ENCODE assay signal across 8 mouse cellular contexts in genomic region chr3:119949620-119950019, GRCm38 (mm10).
DNase-seq lines count a peak whose midpoint lies in the region; ATAC-seq lines count a peak whose summit lies in the region.

No protein-coding gene starts in this region.

- H3K4me3 ChIP-seq in kidney, embryonic 14.5 days (ENCODE audit: low read length), result peak overlapping the region; percentile 23
- H3K4me3 ChIP-seq in hindbrain, embryonic 13.5 days, result no peak overlapping the region
- H3K4me3 ChIP-seq in midbrain, embryonic 13.5 days (replicated peaks), result peak overlapping the region; percentile 33

- H3K4me2 ChIP-seq in kidney, embryonic 14.5 days (replicated peaks; ENCODE audit: low read depth, low read length), result peak overlapping the region; percentile 44
- H3K4me2 ChIP-seq in hindbrain, embryonic 13.5 days, result peak overlapping the region; percentile 52
- H3K4me2 ChIP-seq in midbrain, embryonic 13.5 days (replicated peaks), result peak overlapping the region; percentile 55

- no peaks in the 10 kb centered on the region for H3K27me3 ChIP-seq in kidney, embryonic 14.5 days (ENCODE audit: control insufficient read depth, insufficient read depth, low read length)
- no peaks in the 10 kb centered on the region for H3K27me3 ChIP-seq in hindbrain, embryonic 13.5 days
- H3K27me3 ChIP-seq in midbrain, embryonic 13.5 days, result no peaks in the 10 kb centered on the region

- no peaks in the 10 kb centered on the region for H3K9me3 ChIP-seq in kidney, embryonic 14.5 days (ENCODE audit: control insufficient read depth, low read length)
- no peaks in the 10 kb centered on the region for H3K9me3 ChIP-seq in hindbrain, embryonic 13.5 days
- H3K9me3 ChIP-seq in midbrain, embryonic 13.5 days, result no peaks in the 10 kb centered on the region

- ATAC-seq in kidney, embryonic 14.5 days (ENCODE audit: low FRiP score, low TSS enrichment), result peak; percentile 63
- ATAC-seq in hindbrain, embryonic 13.5 days (ENCODE audit: low FRiP score), result peak; percentile 66; the same call in 1 of the 2 replicates
- ATAC-seq in midbrain, embryonic 13.5 days, result peak; percentile 83
- no peak for ATAC-seq in activated CD4-positive, CD25-positive, alpha-beta regulatory T cell, adult 4 months

- H3K27ac ChIP-seq in kidney, embryonic 14.5 days (ENCODE audit: low read depth, low read length), result peak overlapping the region; percentile 33; the same call in 1 of the 2 replicates
- H3K27ac ChIP-seq in hindbrain, embryonic 13.5 days, result 0 out of 2 replicates have a peak overlapping the region, but pooled peaks have one; percentile 55
- H3K27ac ChIP-seq in midbrain, embryonic 13.5 days, result peak overlapping the region; percentile 79

- H3K36me3 ChIP-seq in kidney, embryonic 14.5 days (ENCODE audit: control insufficient read depth, insufficient read depth, low read length), result no peaks in the 10 kb centered on the region
- no peaks in the 10 kb centered on the region for H3K36me3 ChIP-seq in hindbrain, embryonic 13.5 days
- H3K36me3 ChIP-seq in midbrain, embryonic 13.5 days, result no peaks in the 10 kb centered on the region

- no peak for DNase-seq in kidney, postnatal 25 days
- DNase-seq in embryo, embryonic 11.5 days (ENCODE audit: low read depth, low spot score), result peak; percentile 24
- no peak for DNase-seq in urinary bladder, postnatal 4 days (ENCODE audit: low spot score in 2 of 2)
- DNase-seq in ovary, adult 18-20 months (ENCODE audit: low spot score), result no peak

- 5% methylated on average over 7 of the region's 7 CpGs for WGBS in kidney, embryonic 14.5 days
- WGBS in hindbrain, embryonic 13.5 days, result 9% methylated on average over 7 of the region's 7 CpGs
- 5% methylated on average over 7 of the region's 7 CpGs for WGBS in midbrain, embryonic 13.5 days

- H3K4me1 ChIP-seq in kidney, embryonic 14.5 days (ENCODE audit: control insufficient read depth, insufficient read depth, low read length), result peaks cover 24% of the 10 kb centered on the region
- peaks cover 28% of the 10 kb centered on the region for H3K4me1 ChIP-seq in hindbrain, embryonic 13.5 days (replicated peaks)
- H3K4me1 ChIP-seq in midbrain, embryonic 13.5 days (replicated peaks), result peaks cover 36% of the 10 kb centered on the region

- H3K9ac ChIP-seq in kidney, embryonic 14.5 days (ENCODE audit: low read depth, low read length), result no peak overlapping the region
- no peak overlapping the region for H3K9ac ChIP-seq in hindbrain, embryonic 13.5 days
- no peak overlapping the region for H3K9ac ChIP-seq in midbrain, embryonic 13.5 days (replicated peaks)
